Mouse (Mus musculus) stomach, embryonic 16.5 days (tissue): ENCODE data around the gene Slc2a13. TPM values are rescaled to one million over a fixed set of nuclear protein-coding genes. Genes with fewer than 3 reads are reported as not detected.

ENCODE experiments used
- ATAC-seq: fragments of 200-750 bp; cut with Nextera tagmentation; 2 replicates; pipeline ENCODE4 v1.8.0; 2017; ENCODE audit warnings: moderate number of reproducible peaks, moderate TSS enrichment; ENCODE audit not compliant: insufficient read depth, low FRiP score
- H3K27ac ChIP-seq: fragments of 300-500 bp; sonication (generic); 2 replicates; pipeline ENCODE4 v1.5.1; 2014; ENCODE audit warnings: low read length
- H3K27me3 ChIP-seq: fragments of 300-500 bp; sonication (generic); 2 replicates; pipeline ENCODE4 v1.6.1; 2014; ENCODE audit warnings: low read length, control low read depth, mixed read lengths; ENCODE audit not compliant: control insufficient read depth, insufficient read depth
- H3K36me3 ChIP-seq: fragments of 300-500 bp; sonication (generic); 2 replicates; pipeline ENCODE4 v1.6.1; 2014; ENCODE audit warnings: low read length; ENCODE audit not compliant: control insufficient read depth, insufficient read depth
- H3K4me1 ChIP-seq: fragments of 300-500 bp; sonication (generic); 2 replicates; pipeline ENCODE4 v1.6.1; 2014; ENCODE audit warnings: low read length, control low read depth, mixed read lengths; ENCODE audit not compliant: control insufficient read depth, insufficient read depth
- H3K4me2 ChIP-seq: fragments of 300-500 bp; sonication (generic); 2 replicates; pipeline ENCODE4 v1.6.1; 2014; ENCODE audit warnings: low read depth, low read length, mixed read lengths
- H3K4me3 ChIP-seq: fragments of 300-500 bp; sonication (generic); replicated peaks from 2 replicates; pipeline ENCODE4 v1.5.1; 2014; ENCODE audit warnings: mild to moderate bottlenecking, low read length
- H3K9ac ChIP-seq: fragments of 300-500 bp; sonication (generic); 2 replicates; pipeline ENCODE4 v1.6.1; 2014; ENCODE audit warnings: low read length
- H3K9me3 ChIP-seq: fragments of 300-500 bp; sonication (generic); replicated peaks from 2 replicates; pipeline ENCODE4 v1.6.1; 2016; ENCODE audit warnings: low read length, control low read depth; ENCODE audit not compliant: control insufficient read depth
- WGBS: fragments of 180-500 bp; shearing (Covaris S2); extraction: QIAGEN DNeasy Blood & Tissue Kit; methylation state at CpG from one replicate; pipeline ENCODE4 v1.1.7; 2014; 5-methylcytosine and 5-hydroxymethylcytosine counted together
- polyA plus RNA-seq: library from polyadenylated mRNA; unstranded; fragments of >200 nt; fragmentation: Nextera tagmentation; extraction: Ambion mirVana; gene quantifications from 2 replicates; pipeline ENCODE4 v1.2.1, GENCODE M21; 2015

The Slc2a13 gene
- polyA plus RNA-seq, 1 experiment from 2014 or later: 0.96 TPM

DNA sequence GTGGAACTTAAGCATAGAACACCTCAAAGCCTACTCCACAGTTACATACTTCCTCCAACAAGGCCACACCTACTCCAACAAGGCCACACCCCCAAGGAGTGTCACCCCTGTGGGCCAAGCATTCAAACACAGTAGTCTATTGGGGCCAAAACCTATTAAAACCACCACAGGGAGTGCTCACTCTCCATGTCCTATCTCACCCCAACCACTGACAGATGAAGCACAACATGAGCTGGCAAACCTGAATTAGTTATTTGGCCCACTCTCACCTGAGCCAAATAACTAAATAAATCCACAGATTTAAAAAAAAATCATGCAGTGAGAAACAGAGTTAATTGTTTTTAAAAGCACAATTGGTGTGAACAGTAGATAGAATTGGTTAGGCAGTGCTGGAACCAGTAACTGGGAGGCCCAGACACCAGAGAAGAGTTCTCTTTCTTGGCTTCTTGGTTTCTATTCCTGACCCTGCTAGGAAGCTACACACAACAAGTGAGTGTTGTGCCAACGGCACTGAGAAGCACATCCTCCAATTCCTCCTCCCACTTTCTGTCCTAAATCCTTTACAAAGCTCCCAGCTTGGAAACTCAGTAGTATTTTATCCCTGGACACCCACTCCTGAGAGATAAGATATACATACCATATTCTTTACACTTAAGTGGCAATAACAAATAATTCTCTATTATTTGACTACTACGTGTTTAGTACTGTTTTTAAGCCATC is 99.2 kb downstream of the Slc2a13 start:
- no peaks in the 10 kb centered on the region for H3K9me3 ChIP-seq
- H3K36me3 ChIP-seq: no peaks in the 10 kb centered on the region
- H3K4me1 ChIP-seq: no peaks in the 10 kb centered on the region
- H3K4me3 ChIP-seq: no peak overlapping the region
- no peak overlapping the region for H3K4me2 ChIP-seq
- 84% methylated on average over 2 of the region's 2 CpGs for WGBS
- no peaks in the 10 kb centered on the region for H3K27me3 ChIP-seq
- H3K9ac ChIP-seq: no peak overlapping the region
- no peak overlapping the region for H3K27ac ChIP-seq
- ATAC-seq: no peak

- Histone ChIP-seq H3K4me3 (no peak overlapping the region), H3K4me1 (peaks cover 5% of the 10 kb centered on the region; the same call in 1 of the 2 replicates), H3K36me3 (no peaks in the 10 kb centered on the region), H3K4me2 (no peak overlapping the region), H3K27me3 (no peaks in the 10 kb centered on the region), H3K9me3 (no peaks in the 10 kb centered on the region), H3K9ac (no peak overlapping the region), H3K27ac (no peak overlapping the region)
- 58% methylated on average over 3 of the region's 3 CpGs for WGBS
- no peak for ATAC-seq
Observed at GRCm38 (mm10) chr15:91465331-91465730, 107.7 kb downstream of the Slc2a13 start.

GRCm38 (mm10) chr15:91463857-91464435 is 109.1 kb downstream of the Slc2a13 start:
- WGBS: 85% methylated on average over 10 of the region's 10 CpGs
- Histone ChIP-seq H3K9me3 (no peaks in the 10 kb centered on the region), H3K36me3 (no peaks in the 10 kb centered on the region), H3K9ac (no peak overlapping the region), H3K27me3 (no peaks in the 10 kb centered on the region), H3K4me2 (no peak overlapping the region), H3K27ac (no peak overlapping the region), H3K4me3 (no peak overlapping the region), H3K4me1 (peaks cover 5% of the 10 kb centered on the region; the same call in 1 of the 2 replicates)
- no peak for ATAC-seq

DNA sequence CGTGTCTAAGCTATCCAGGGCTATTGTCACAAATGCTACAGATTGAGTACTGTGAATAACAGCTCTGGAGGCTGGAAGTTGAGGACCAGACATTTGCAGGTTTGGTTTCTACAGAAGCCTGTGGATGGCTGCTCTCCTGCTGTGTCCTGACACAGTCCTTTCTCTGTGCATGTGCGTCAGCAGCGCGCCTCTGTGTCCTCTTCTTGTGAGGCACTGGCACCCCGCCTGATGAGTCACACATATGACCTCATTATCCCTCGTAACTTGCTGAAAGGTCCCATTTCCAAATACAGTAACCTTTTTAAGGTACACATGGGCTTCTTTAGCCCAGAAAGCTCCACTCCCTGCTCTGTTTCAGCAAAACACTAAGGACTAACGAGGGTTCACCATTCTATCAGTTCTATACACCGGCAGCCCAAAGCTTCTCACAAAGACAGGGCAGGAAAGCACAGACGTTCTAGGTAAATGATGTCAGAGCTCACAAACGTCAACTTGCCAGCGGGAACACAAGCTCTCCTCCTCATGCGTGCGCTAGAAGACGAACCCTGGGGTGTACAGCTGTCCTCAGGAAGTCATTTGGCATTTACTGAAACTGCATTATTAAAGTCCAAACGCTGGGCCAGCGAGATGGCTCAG is 109.9 kb downstream of the Slc2a13 start:
- H3K9ac ChIP-seq: no peak overlapping the region
- no peaks in the 10 kb centered on the region for H3K27me3 ChIP-seq
- 64% methylated on average over 16 of the region's 16 CpGs for WGBS
- no peak overlapping the region for H3K4me3 ChIP-seq
- no peak for ATAC-seq
- no peak overlapping the region for H3K4me2 ChIP-seq
- no peaks in the 10 kb centered on the region for H3K9me3 ChIP-seq
- H3K27ac ChIP-seq: no peak overlapping the region
- peaks cover 5% of the 10 kb centered on the region; the same call in 1 of the 2 replicates for H3K4me1 ChIP-seq
- no peaks in the 10 kb centered on the region for H3K36me3 ChIP-seq

DNA sequence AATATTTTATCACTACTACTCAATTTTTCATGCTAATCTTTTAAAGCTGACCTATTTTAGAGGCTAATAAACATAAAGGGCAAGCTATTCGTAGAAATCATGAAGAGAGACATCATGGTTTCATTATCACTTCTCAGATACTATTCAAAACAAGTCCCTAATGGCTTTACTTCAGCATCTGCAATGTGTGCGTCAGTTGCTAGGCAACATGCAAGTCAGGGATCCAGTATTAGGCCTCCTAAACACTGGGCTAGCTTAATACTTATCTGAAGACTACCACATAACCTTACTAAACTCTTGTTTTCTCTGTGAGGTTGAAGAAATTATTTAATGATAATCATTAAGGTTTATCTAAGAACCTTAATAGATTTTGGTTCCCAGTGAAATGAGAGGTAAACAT is 111.1 kb downstream of the Slc2a13 start:
- H3K27ac ChIP-seq: no peak overlapping the region
- H3K4me3 ChIP-seq: no peak overlapping the region
- H3K4me2 ChIP-seq: no peak overlapping the region
- H3K9ac ChIP-seq: no peak overlapping the region
- no peaks in the 10 kb centered on the region for H3K27me3 ChIP-seq
- WGBS: 49% methylated on average over 2 of the region's 2 CpGs
- H3K36me3 ChIP-seq: no peaks in the 10 kb centered on the region
- ATAC-seq: no peak
- peaks cover 5% of the 10 kb centered on the region; the same call in 1 of the 2 replicates for H3K4me1 ChIP-seq
- H3K9me3 ChIP-seq: no peaks in the 10 kb centered on the region

- Histone ChIP-seq H3K27me3 (no peaks in the 10 kb centered on the region), H3K4me3 (no peak overlapping the region), H3K36me3 (no peaks in the 10 kb centered on the region), H3K9ac (no peak overlapping the region), H3K4me2 (no peak overlapping the region), H3K4me1 (no peaks in the 10 kb centered on the region), H3K27ac (no peak overlapping the region), H3K9me3 (no peaks in the 10 kb centered on the region)
- ATAC-seq: no peak
- 50% methylated on average over 2 of the region's 2 CpGs for WGBS
Observed at GRCm38 (mm10) chr15:91457202-91457601, 115.9 kb downstream of the Slc2a13 start.

GRCm38 (mm10) chr15:91445399-91445798 is 127.7 kb downstream of the Slc2a13 start:
- no peak overlapping the region for H3K4me3 ChIP-seq
- WGBS: 82% methylated on average over 6 of the region's 6 CpGs
- no peak overlapping the region for H3K27ac ChIP-seq
- no peak for ATAC-seq
- H3K4me2 ChIP-seq: no peak overlapping the region
- no peaks in the 10 kb centered on the region for H3K4me1 ChIP-seq
- no peaks in the 10 kb centered on the region for H3K9me3 ChIP-seq
- no peak overlapping the region for H3K9ac ChIP-seq
- no peaks in the 10 kb centered on the region for H3K36me3 ChIP-seq
- no peaks in the 10 kb centered on the region for H3K27me3 ChIP-seq

GRCm38 (mm10) chr15:91443449-91443848 is 129.6 kb downstream of the Slc2a13 start:
- Histone ChIP-seq H3K27ac (no peak overlapping the region), H3K4me2 (no peak overlapping the region), H3K27me3 (no peaks in the 10 kb centered on the region), H3K4me3 (no peak overlapping the region), H3K36me3 (no peaks in the 10 kb centered on the region), H3K9me3 (no peaks in the 10 kb centered on the region), H3K9ac (no peak overlapping the region), H3K4me1 (no peaks in the 10 kb centered on the region)
- ATAC-seq: no peak
- WGBS: 88% methylated on average over 8 of the region's 8 CpGs

DNA sequence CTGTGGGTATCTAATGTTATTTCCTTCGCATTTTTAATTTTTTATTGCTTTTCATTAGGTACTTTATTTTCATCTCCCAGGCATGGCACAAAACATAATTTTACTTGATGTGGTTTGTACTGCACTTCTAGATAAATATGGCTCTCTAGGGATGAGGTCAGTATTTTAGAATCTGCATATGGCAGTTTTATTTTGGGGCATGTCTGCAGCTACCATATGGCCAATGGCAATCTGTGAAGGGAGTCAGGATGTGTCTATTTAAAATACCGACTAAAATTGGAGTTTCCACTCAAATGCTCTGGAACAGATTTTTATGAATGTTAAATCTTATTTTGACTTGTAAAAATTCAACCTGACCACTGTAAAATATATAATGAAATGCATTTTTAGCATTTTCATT is 133.2 kb downstream of the Slc2a13 start:
- Histone ChIP-seq H3K27me3 (no peaks in the 10 kb centered on the region), H3K4me1 (no peaks in the 10 kb centered on the region)
- WGBS: 82% methylated on average over 2 of the region's 2 CpGs

More for the DNA sequence above, 133.2 kb downstream of the Slc2a13 start:
- Histone ChIP-seq H3K27ac (no peak overlapping the region), H3K36me3 (no peaks in the 10 kb centered on the region), H3K9me3 (no peaks in the 10 kb centered on the region), H3K4me2 (no peak overlapping the region), H3K4me3 (no peak overlapping the region), H3K9ac (no peak overlapping the region)
- no peak for ATAC-seq
